Mouse (Mus musculus) monocyte, adult 59 days (primary cell): ENCODE data around the gene Scube1. TPM values are rescaled to one million over a fixed set of nuclear protein-coding genes. Genes with fewer than 3 reads are reported as not detected.

Experiments
- total RNA-seq, 2 experiments: library from RNA; stranded (reverse); gene quantifications; one replicate each; pipeline ENCODE4 v1.2.4; 2023

The Scube1 gene
- not detected for total RNA-seq

GRCm38 (mm10) chr15:83724886-83725269, at the start of gene Scube1:
Scube1 (minus strand) TSS chr15:83725021.

DNA sequence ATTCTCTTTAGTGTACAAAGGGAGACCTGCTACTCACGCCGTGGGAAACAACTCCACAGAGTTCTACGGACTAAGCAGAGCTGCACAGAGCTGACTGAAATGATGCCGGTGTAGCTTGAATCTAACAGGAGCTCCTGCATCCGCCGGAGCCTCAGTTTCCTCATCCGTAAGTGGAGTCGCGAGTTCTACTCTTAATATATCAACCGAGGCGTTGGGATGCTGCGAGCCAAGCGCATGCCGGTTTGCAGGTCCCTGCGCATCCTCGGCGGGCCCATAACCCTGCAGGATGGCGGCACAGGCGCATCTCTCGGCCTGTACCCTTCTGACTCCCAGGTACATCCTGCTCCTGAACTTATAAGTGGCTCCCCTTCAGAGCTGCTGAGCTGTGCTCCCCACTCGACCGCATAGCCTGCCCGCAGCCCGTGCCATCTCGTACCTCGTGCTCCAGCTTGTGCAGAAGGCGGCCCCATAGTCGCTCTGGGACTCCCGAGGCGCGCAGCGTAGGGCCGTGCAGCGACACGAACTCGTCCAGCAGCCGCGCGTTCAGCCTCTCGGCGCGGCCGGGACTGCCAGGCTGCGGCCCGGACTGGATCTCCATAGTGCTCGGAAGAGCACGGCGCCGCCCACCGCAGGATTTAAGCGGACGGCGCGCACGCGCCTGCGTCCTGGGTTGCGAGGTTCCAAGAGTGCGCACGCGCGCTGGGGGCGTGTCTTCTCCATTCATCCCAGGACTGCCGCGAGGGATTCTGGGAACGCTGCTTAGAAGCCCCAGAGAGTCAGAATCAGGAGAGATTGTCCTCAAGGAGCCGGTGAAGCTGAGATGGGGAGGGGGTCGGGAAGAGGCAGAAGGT, 130.1 kb downstream of the Scube1 start, which contains the start of gene Ttll12:
TSS of gene Ttll12 (minus strand) at position 645 of the 851 bp plus-strand sequence.

GRCm38 (mm10) chr15:83563327-83563856, 161.4 kb downstream of the Scube1 start, which contains the start of the genes Tspo and Mcat:
Tspo (plus strand) TSS chr15:83563592.
Mcat (minus strand) TSS chr15:83563787.

Other genes with a start within 250 kb of the Scube1 start
- gene Ttll1, start 214.1 kb downstream of the Scube1 start, total RNA-seq, result 1 to 10 TPM; 3.2 to 4.6 TPM
- gene Bik, start 198.2 kb downstream of the Scube1 start, total RNA-seq, result not detected
- 100 to 1,000 TPM; 134 to 147 TPM for gene Tspo, start 161.4 kb downstream of the Scube1 start, total RNA-seq
- 10 to 100 TPM in 1 of 2 experiments, 1 to 10 TPM in 1; 7.9 to 11.2 TPM for gene Mcat, start 161.2 kb downstream of the Scube1 start, total RNA-seq
- gene Ttll12, start 129.9 kb downstream of the Scube1 start, total RNA-seq, result 1 to 10 TPM; 5.0 to 5.3 TPM
- gene Mpped1, start 54.4 kb upstream of the Scube1 start, total RNA-seq, result not detected